Mouse (Mus musculus) heart, embryonic 15.5 days (tissue): Measurements from ENCODE around the gene Srp9. TPM values are rescaled to one million over a fixed set of nuclear protein-coding genes. Genes with fewer than 3 reads are reported as not detected.

Experiments
- ATAC-seq: fragments of 200-750 bp; cut with Nextera tagmentation; replicated peaks from 2 replicates; pipeline ENCODE4 v1.8.0; 2017; ENCODE audit warnings: low read depth, moderate TSS enrichment; ENCODE audit not compliant: insufficient number of reproducible peaks, insufficient read depth, low FRiP score
- H3K27ac ChIP-seq: fragments of 300-500 bp; sonication (generic); 2 replicates; pipeline ENCODE4 v1.5.1; 2015; ENCODE audit warnings: mild to moderate bottlenecking, inconsistent platforms
- H3K27me3 ChIP-seq: fragments of 300-500 bp; sonication (generic); 2 replicates; pipeline ENCODE4 v1.6.1; 2015; ENCODE audit warnings: inconsistent platforms
- H3K36me3 ChIP-seq: fragments of 300-500 bp; sonication (generic); 2 replicates; pipeline ENCODE4 v1.6.1; 2015; ENCODE audit warnings: mild to moderate bottlenecking, inconsistent platforms
- H3K4me1 ChIP-seq: fragments of 300-500 bp; sonication (generic); replicated peaks from 2 replicates; pipeline ENCODE4 v1.6.1; 2015; ENCODE audit warnings: inconsistent platforms
- H3K4me2 ChIP-seq: fragments of 300-500 bp; sonication (generic); 2 replicates; pipeline ENCODE4 v1.6.1; 2015; ENCODE audit warnings: inconsistent platforms, mild to moderate bottlenecking, moderate library complexity
- H3K4me3 ChIP-seq: fragments of 300-500 bp; sonication (generic); 2 replicates; pipeline ENCODE4 v1.5.1; 2015; ENCODE audit warnings: mild to moderate bottlenecking, inconsistent platforms
- H3K9ac ChIP-seq: fragments of 300-500 bp; sonication (generic); 2 replicates; pipeline ENCODE4 v1.6.1; 2015; ENCODE audit warnings: mild to moderate bottlenecking, inconsistent platforms
- H3K9me3 ChIP-seq: fragments of 300-500 bp; sonication (generic); replicated peaks from 2 replicates; pipeline ENCODE4 v1.6.1; 2016; ENCODE audit warnings: inconsistent platforms
- WGBS: fragments of 180-500 bp; shearing (Covaris S2); methylation state at CpG from one replicate; pipeline ENCODE4 v1.1.7; 2015; ENCODE audit warnings: mixed read lengths; 5-methylcytosine and 5-hydroxymethylcytosine counted together
- polyA plus RNA-seq: library from polyadenylated mRNA; unstranded; fragments of >200 nt; fragmentation: Nextera tagmentation; extraction: Ambion mirVana; gene quantifications from 2 replicates; pipeline ENCODE4 v1.2.1, GENCODE M21; 2015

Gene Srp9
- polyA plus RNA-seq = 88.4 and 109 TPM in 2 replicates

DNA sequence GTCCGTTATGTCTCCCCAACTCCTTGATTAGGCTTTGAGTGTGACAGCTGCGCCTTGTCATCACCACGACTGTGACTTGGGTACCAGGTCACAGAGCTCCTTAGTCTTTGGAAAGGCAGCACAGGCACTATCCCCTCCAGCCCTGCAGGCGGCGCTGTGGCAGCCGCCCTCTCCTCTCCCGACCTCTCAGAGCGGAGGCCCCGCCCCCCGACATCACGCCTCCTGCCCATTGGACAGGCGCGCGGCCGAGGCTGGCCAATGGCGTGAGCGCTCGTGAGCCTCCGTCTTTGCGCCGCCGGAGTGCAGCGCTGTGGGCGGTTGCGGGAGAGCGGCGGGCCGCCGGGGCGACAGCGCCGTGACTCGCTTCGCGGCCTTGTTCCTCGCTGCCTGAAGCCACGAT, at the start of gene Srp9:
TSS of gene Srp9 (plus strand) at position 232 of the 400 bp plus-strand sequence.
- peak within 1 kb of the TSS; percentile 90 for H3K27ac ChIP-seq
- peak within 1 kb of the TSS; percentile 92 for H3K4me3 ChIP-seq
- peak; percentile 98 for ATAC-seq
- H3K9ac ChIP-seq = peak within 1 kb of the TSS; percentile 81
- peak within 1 kb of the TSS; percentile 70 for H3K4me2 ChIP-seq
- whole genome bisulfite sequencing = under 1% methylated on average over 37 of the region's 37 CpGs
- 0 out of 2 replicates have a peak, but pooled peaks cover 2% of the 10 kb centered on the region for H3K27me3 ChIP-seq
- H3K9me3 ChIP-seq = no peaks in the 10 kb centered on the region
- peaks cover 9% of the 10 kb centered on the region; the same call in 1 of the 2 replicates for H3K36me3 ChIP-seq
- H3K4me1 ChIP-seq = peaks cover 18% of the 10 kb centered on the region

GRCm38 (mm10) chr1:182081744-182082419, 42.7 kb upstream of the Srp9 start:
- 12% methylated on average over 16 of the region's 16 CpGs for WGBS

GRCm38 (mm10) chr1:182083459-182083858, 41.1 kb upstream of the Srp9 start:
- ATAC-seq = no peak
- Histone ChIP-seq H3K27ac (no peak overlapping the region), H3K4me1 (peaks cover 35% of the 10 kb centered on the region), H3K36me3 (no peaks in the 10 kb centered on the region), H3K4me2 (no peak overlapping the region), H3K9me3 (no peaks in the 10 kb centered on the region), H3K27me3 (no peaks in the 10 kb centered on the region), H3K4me3 (no peak overlapping the region), H3K9ac (no peak overlapping the region)
- 87% methylated on average over 4 of the region's 4 CpGs for WGBS

More at GRCm38 (mm10) chr1:182081744-182082419, 42.7 kb upstream of the Srp9 start:
- Histone ChIP-seq H3K27me3 (no peaks in the 10 kb centered on the region), H3K27ac (peak overlapping the region; percentile 83), H3K4me1 (peaks cover 20% of the 10 kb centered on the region), H3K9me3 (0 out of 2 replicates have a peak, but pooled peaks cover 2% of the 10 kb centered on the region), H3K9ac (no peak overlapping the region), H3K36me3 (no peaks in the 10 kb centered on the region), H3K4me2 (peak overlapping the region; percentile 44), H3K4me3 (no peak overlapping the region)
- peak; percentile 86 for ATAC-seq

DNA sequence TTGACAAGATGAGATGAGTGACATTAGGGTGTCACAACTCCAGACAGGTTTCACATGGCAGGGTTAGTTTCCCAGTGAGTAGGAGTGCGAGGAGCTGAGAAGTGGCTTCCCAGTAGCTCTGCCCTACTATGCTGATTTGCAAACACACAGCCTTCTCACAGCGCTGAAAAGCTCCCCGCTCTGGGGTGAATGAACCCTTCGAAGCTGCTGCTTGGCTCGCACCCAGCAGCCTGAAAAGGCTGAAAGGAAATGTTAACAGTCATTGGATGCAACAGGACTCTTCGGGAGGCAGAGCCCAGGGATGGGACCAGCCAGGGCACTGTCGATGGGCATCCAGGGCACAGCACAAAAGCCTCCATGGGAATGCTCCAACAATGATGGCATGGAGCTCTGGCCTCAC, 37.8 kb upstream of the Srp9 start:
- no peak for ATAC-seq
- Histone ChIP-seq H3K9me3 (no peaks in the 10 kb centered on the region), H3K4me3 (no peak overlapping the region), H3K27me3 (no peaks in the 10 kb centered on the region), H3K4me1 (peaks cover 60% of the 10 kb centered on the region), H3K4me2 (no peak overlapping the region), H3K36me3 (no peaks in the 10 kb centered on the region), H3K27ac (peak overlapping the region; percentile 17), H3K9ac (no peak overlapping the region)
- WGBS = 28% methylated on average over 7 of the region's 7 CpGs

- H3K4me2 ChIP-seq = no peak overlapping the region
- no peak for ATAC-seq
- no peaks in the 10 kb centered on the region for H3K27me3 ChIP-seq
- no peaks in the 10 kb centered on the region for H3K36me3 ChIP-seq
- no peaks in the 10 kb centered on the region for H3K9me3 ChIP-seq
- no peak overlapping the region for H3K27ac ChIP-seq
- no peak overlapping the region for H3K9ac ChIP-seq
- peaks cover 55% of the 10 kb centered on the region for H3K4me1 ChIP-seq
- no peak overlapping the region for H3K4me3 ChIP-seq
- WGBS = 79% methylated on average over 3 of the region's 3 CpGs
Measured at GRCm38 (mm10) chr1:182087351-182087750, 37.2 kb upstream of the Srp9 start.

DNA sequence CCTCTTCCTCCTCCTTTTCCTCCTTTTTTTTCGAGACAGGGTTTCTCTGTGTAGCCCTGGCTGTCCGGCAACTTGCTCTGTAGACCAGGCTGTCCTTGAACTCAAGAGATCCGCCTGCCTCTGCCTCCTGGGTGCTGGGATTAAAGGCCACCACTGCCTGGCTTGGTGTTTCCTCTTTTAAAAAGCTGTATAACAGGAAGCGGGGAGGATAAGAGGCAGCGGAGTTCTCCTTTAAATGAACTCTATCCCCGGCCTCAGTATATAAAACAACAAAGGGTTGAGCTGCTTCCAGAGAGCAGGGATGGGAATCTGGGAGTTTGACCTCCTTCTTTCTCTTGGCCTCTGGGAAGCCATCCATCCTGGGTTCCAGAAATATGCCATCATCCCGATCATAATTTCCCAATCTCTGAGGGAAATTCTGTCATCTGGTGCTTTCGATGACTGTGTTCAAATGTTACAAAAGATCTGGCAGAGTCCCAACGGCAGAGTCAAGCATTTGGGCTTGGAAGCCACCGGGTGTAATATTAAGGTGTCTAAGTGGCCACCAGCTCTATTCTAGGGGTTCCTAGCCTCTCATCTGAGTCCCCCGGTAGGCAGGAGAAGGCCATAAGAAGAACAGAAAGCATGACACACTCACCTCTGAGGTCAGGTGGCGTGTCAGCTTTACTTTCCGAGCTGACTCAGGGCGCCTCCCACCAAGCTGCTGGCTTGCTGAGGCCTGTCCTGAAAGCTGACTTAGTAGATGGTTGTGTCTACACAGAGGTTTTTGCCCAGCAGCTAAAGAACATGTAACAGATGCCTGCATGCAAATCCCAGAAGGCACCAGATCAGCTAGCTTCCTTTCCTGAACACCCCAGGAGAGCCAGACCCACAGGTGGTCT, 36.5 kb upstream of the Srp9 start:
- 68% methylated on average over 14 of the region's 14 CpGs for WGBS
- H3K4me2 ChIP-seq = no peak overlapping the region

DNA sequence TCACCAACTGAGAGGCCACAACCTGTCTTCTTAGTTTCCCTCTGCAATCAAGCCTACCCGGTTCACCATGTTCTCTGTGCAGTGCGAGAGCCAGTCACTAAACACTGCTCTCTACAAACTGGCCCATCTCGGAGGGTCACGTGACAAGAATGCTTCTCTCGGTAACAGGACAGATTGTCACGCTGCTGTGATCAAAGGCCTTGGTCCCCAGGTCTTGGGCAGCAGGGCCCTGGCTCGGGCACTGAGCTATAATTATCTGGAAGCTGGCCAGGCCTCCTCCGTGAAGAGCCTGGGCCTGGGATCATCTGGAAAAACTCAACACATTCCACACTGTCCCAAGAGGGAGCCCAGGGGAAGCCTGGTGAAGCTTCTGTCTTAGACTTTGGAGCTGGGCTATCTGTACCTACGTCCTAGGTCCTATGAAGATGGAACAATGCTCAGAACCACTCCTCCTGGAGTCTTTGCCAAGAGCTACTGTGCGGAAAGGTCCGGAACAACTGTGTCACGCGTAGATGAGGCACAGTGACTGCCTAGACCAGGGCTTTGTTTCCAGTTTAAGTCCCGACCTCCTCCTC, 35.6 kb upstream of the Srp9 start:
- ATAC-seq = peak; percentile 79
- WGBS = 25% methylated on average over 14 of the region's 14 CpGs
- peak overlapping the region; percentile 82 for H3K27ac ChIP-seq
- no peak overlapping the region for H3K4me3 ChIP-seq
- H3K27me3 ChIP-seq = no peaks in the 10 kb centered on the region
- H3K4me1 ChIP-seq = peaks cover 52% of the 10 kb centered on the region
- H3K36me3 ChIP-seq = no peaks in the 10 kb centered on the region
- no peaks in the 10 kb centered on the region for H3K9me3 ChIP-seq
- H3K4me2 ChIP-seq = peak overlapping the region; percentile 4; the same call in 1 of the 2 replicates
- H3K9ac ChIP-seq = 0 out of 2 replicates have a peak overlapping the region, but pooled peaks have one; percentile 1

More for the DNA sequence above, 36.5 kb upstream of the Srp9 start:
- Histone ChIP-seq H3K9ac (0 out of 2 replicates have a peak overlapping the region, but pooled peaks have one; percentile 1), H3K36me3 (no peaks in the 10 kb centered on the region), H3K27ac (peak overlapping the region; percentile 82), H3K4me3 (no peak overlapping the region), H3K9me3 (no peaks in the 10 kb centered on the region), H3K27me3 (no peaks in the 10 kb centered on the region), H3K4me1 (peaks cover 52% of the 10 kb centered on the region)
- ATAC-seq = no peak

DNA sequence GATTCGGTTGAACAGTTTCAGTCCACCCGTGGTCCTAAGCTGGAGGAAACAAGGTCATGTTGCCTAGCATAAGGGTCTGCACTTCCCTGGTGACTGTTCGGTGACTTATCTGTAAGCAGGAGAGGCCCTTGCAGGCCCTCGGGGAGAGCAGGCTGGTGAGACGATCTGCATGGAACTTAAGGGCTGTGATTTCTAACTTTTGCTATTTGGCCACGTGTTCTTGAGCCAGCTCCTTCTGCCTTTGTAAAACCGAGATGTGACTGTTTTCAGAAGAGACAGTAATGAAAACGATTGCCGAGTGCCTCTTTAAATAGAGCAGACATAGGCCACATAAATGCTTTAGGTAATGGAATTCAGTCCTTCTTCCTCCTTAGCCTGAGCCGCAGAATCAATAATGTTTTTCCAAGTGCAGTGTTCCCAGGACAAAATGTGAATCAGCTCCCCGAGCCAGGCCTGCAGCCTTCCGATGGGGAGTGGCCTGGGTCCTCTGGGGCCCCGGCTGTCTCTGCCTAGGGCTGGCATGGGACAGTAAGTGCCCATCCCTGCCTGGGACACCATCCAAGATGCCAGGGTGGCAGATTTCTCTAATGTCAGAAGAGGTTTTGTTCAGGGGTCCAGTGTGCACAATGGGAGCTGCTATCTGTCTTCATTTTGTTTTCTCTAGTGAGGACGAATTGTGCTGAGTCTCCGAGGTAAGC, 34.8 kb upstream of the Srp9 start:
- Histone ChIP-seq H3K27me3 (no peaks in the 10 kb centered on the region), H3K27ac (peak overlapping the region; percentile 82), H3K4me1 (peaks cover 56% of the 10 kb centered on the region), H3K4me2 (no peak overlapping the region), H3K9ac (no peak overlapping the region), H3K4me3 (no peak overlapping the region), H3K9me3 (no peaks in the 10 kb centered on the region), H3K36me3 (no peaks in the 10 kb centered on the region)
- no peak for ATAC-seq
- WGBS = 21% methylated on average over 15 of the region's 15 CpGs

- ATAC-seq = no peak
- WGBS = 26% methylated on average over 5 of the region's 5 CpGs
- no peak overlapping the region for H3K9ac ChIP-seq
Measured at GRCm38 (mm10) chr1:182090298-182090677, 34.2 kb upstream of the Srp9 start.

GRCm38 (mm10) chr1:182091261-182091660, 33.3 kb upstream of the Srp9 start:
- Histone ChIP-seq H3K27ac (no peak overlapping the region), H3K4me1 (peaks cover 63% of the 10 kb centered on the region), H3K36me3 (no peaks in the 10 kb centered on the region), H3K4me2 (no peak overlapping the region), H3K4me3 (no peak overlapping the region), H3K27me3 (no peaks in the 10 kb centered on the region), H3K9me3 (no peaks in the 10 kb centered on the region), H3K9ac (no peak overlapping the region)
- ATAC-seq = no peak
- WGBS = 57% methylated on average over 7 of the region's 7 CpGs

More at GRCm38 (mm10) chr1:182090298-182090677, 34.2 kb upstream of the Srp9 start:
- no peaks in the 10 kb centered on the region for H3K27me3 ChIP-seq
- peaks cover 61% of the 10 kb centered on the region for H3K4me1 ChIP-seq
- no peak overlapping the region for H3K4me3 ChIP-seq
- no peaks in the 10 kb centered on the region for H3K9me3 ChIP-seq
- H3K4me2 ChIP-seq = no peak overlapping the region
- H3K36me3 ChIP-seq = no peaks in the 10 kb centered on the region
- H3K27ac ChIP-seq = peak overlapping the region; percentile 82
